Comparison of ENCODE assay signal across 8 mouse cellular contexts in genomic region chr8:61515931-61516744, GRCm38 (mm10). TPM values are rescaled to one million over a fixed set of nuclear protein-coding genes. Genes with fewer than 3 reads are reported as not detected.
A peak's percentile ranks its signal among the peaks of the same experiment; 100 is the strongest.
DNase-seq lines count a peak whose midpoint lies in the region; TF ChIP-seq lines count a peak whose summit lies in the region.

No protein-coding gene starts in this region.

- H3K4me1 ChIP-seq in E14TG2a.4 (replicated peaks; ENCODE audit: low read depth, low read length): peaks cover 36% of the 10 kb centered on the region
- H3K4me1 ChIP-seq in forebrain, embryonic 10.5 days: peaks cover 32% of the 10 kb centered on the region
- no peaks in the 10 kb centered on the region for H3K4me1 ChIP-seq in lung, adult 2 months (ENCODE audit: control insufficient read depth, insufficient read depth, low read length)

- intact Hi-C loops in heart, postnatal 36 days (cut with DNase I): loop anchor here (1.0 to 10.0 kb wide), 2 partner anchors 474 to 901 kb away; no protein-coding TSS in a partner anchor

- peak; percentile 95 for TF ChIP-seq CTCF in E14TG2a.4 (conservative IDR thresholded peaks at IDR 0.05; ENCODE audit: low read length)
- TF ChIP-seq CTCF in lung, adult 2 months (IDR thresholded peaks at IDR 0.05; ENCODE audit: insufficient read depth, low read length): peak; percentile 96

- no peak for TF ChIP-seq POLR2A in lung, adult 2 months (IDR thresholded peaks at IDR 0.05; ENCODE audit: borderline replicate concordance, extremely low read depth, low read depth, low read length)

- H3K4me3 ChIP-seq in E14TG2a.4 (replicated peaks; ENCODE audit: low read length): peak overlapping the region; percentile 35; the same call in 1 of the 2 replicates
- no peak overlapping the region for H3K4me3 ChIP-seq in forebrain, embryonic 10.5 days
- H3K4me3 ChIP-seq in lung, adult 2 months (replicated peaks; ENCODE audit: extremely low read depth, low read depth, low read length): no peak overlapping the region

- WGBS in forebrain, embryonic 10.5 days: 53% methylated on average over 25 of the region's 25 CpGs
- WGBS in large intestine, adult 2 months: 58% methylated on average over 25 of the region's 25 CpGs
- WGBS in lung, adult 2 months: 55% methylated on average over 25 of the region's 25 CpGs

- peaks cover 69% of the 10 kb centered on the region for H3K36me3 ChIP-seq in E14TG2a.4 (ENCODE audit: insufficient read depth, low read length)
- H3K36me3 ChIP-seq in forebrain, embryonic 10.5 days (replicated peaks): peaks cover 82% of the 10 kb centered on the region

- no peaks in the 10 kb centered on the region for H3K27me3 ChIP-seq in E14TG2a.4 (ENCODE audit: insufficient read depth, low read length)
- H3K27me3 ChIP-seq in forebrain, embryonic 10.5 days (ENCODE audit: poor library complexity, severe bottlenecking): no peaks in the 10 kb centered on the region

- peak; percentile 72 for DNase-seq in brain, embryonic 18.5 days (ENCODE audit: low read depth, low spot score)
- DNase-seq in forebrain, embryonic 10.5 days (ENCODE audit: extremely low spot score, low spot score): peak; percentile 79
- DNase-seq in heart, postnatal 36 days: peak; percentile 71 to 81
- peak; percentile 48 for DNase-seq in large intestine, adult 2 months (ENCODE audit: low read depth, low spot score)
- DNase-seq in lung, adult 2 months: peak; percentile 73
- peak; percentile 62 for DNase-seq in ovary, postnatal 36 days (ENCODE audit: low spot score)
- peak; percentile 31 to 74 for DNase-seq in thymus, postnatal 10 days (ENCODE audit: low spot score in 2 of 2)

- H3K9me3 ChIP-seq in E14TG2a.4 (ENCODE audit: low read length): no peaks in the 10 kb centered on the region
- H3K9me3 ChIP-seq in forebrain, embryonic 10.5 days: no peaks in the 10 kb centered on the region

- H3K27ac ChIP-seq in forebrain, embryonic 10.5 days: peak overlapping the region; percentile 77

RNA-seq across cellular contexts. Expression of gene Cbr4, which starts 28.6 kb away (rescaled TPM):
- 30.2 and 32.4 TPM in 2 replicates for polyA plus RNA-seq in forebrain, embryonic 10.5 days (2016; fragmentation: Nextera tagmentation; extraction: Ambion mirVana)
- total RNA-seq in heart, postnatal 36 days (2021): 10 to 100 TPM; 78.4 to 82.9 TPM
- polyA plus RNA-seq in large intestine, adult 2 months (2012; rRNA removed): 4.5 and 7.5 TPM in 2 replicates
- 3.6 and 5.6 TPM in 2 replicates for polyA plus RNA-seq in lung, adult 2 months (2012; rRNA removed)
